Mouse (Mus musculus): ENCODE measurements around the gene Eda.

DNA sequence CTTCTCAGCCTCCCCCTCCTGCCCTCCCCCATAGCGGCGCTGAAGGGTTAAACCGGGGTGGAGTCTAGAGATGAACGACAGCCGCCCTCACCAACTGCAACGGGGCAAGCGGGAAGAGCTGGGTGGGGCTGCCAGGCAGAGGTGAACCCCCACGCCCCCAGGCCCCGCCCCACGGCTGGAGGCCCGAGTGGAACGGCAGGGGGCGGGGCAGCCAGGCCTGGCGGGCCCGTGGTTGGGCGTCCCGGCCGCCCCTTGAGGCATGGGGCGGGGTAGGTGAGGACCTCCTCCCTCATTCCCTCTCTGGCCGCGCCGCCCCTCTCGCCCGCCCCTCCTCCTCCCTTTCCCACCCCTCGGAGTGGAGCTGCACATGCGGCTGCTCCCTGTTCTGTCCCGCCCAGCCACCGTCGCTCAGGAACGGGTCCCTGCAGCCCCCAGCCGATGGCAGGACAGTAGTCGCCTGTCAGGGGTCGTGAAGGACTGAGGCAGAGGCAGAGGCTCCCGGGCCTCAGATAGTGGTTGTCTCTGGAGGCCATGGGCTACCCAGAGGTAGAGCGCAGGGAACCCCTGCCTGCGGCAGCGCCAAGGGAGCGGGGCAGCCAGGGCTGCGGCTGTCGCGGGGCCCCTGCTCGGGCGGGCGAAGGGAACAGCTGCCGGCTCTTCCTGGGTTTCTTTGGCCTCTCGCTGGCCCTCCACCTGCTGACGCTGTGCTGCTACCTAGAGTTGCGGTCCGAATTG is at the start of gene Eda:
- no peak for TF ChIP-seq CTCF (IDR thresholded peaks at IDR 0.05; ENCODE audit: borderline replicate concordance, insufficient read depth, low read length)
- TF ChIP-seq POLR2A (IDR thresholded peaks at IDR 0.05; ENCODE audit: low read depth, low read length), result peak; percentile 41; the same call in 1 of the 2 replicates

All from embryonic fibroblast, embryonic 13.5 days (primary cell).